Mouse (Mus musculus) myocyte (in vitro differentiated cells): ENCODE measurements around the gene Olfr1394.

ENCODE experiments used
- MAX ChIP-seq: IDR thresholded peaks from one replicate; pipeline ENCODE4 v1.6.1; 2011; ENCODE audit warnings: low read depth, mild to moderate bottlenecking, control low read depth
- POLR2A ChIP-seq: IDR thresholded peaks from one replicate; pipeline ENCODE4 v1.6.1; 2011; ENCODE audit warnings: low read depth, mild to moderate bottlenecking, control low read depth, moderate library complexity; ENCODE audit not compliant: insufficient read length
- USF1 ChIP-seq: IDR thresholded peaks from one replicate; pipeline ENCODE4 v1.6.1; 2011; ENCODE audit warnings: low read depth, mild to moderate bottlenecking, control low read depth, moderate library complexity

- TF ChIP-seq MAX (no peak), POLR2A (no peak), USF1 (no peak)
Measured at GRCm38 (mm10) chr11:49114774-49115173, 39.4 kb upstream of the Olfr1394 start, which contains the start of gene Olfr1396.
